Mouse (Mus musculus) kidney, adult 10 weeks (tissue): Measurements from ENCODE around the gene Lmo2. TPM values are rescaled to one million over a fixed set of nuclear protein-coding genes. Genes with fewer than 3 reads are reported as not detected.

Experiments
- polyA plus RNA-seq: library from polyadenylated mRNA; stranded (reverse); fragments of 350-450 nt; fragmentation: Illumina TruSeq; extraction: RNeasy Lipid Tissue Mini Kit (QIAGEN cat#74804); gene quantifications from one replicate; pipeline ENCODE4 v1.2.3, GENCODE M21; 2014; ENCODE audit warnings: low read depth, low replicate concordance

The Lmo2 gene
- 26.7 TPM for polyA plus RNA-seq

DNA sequence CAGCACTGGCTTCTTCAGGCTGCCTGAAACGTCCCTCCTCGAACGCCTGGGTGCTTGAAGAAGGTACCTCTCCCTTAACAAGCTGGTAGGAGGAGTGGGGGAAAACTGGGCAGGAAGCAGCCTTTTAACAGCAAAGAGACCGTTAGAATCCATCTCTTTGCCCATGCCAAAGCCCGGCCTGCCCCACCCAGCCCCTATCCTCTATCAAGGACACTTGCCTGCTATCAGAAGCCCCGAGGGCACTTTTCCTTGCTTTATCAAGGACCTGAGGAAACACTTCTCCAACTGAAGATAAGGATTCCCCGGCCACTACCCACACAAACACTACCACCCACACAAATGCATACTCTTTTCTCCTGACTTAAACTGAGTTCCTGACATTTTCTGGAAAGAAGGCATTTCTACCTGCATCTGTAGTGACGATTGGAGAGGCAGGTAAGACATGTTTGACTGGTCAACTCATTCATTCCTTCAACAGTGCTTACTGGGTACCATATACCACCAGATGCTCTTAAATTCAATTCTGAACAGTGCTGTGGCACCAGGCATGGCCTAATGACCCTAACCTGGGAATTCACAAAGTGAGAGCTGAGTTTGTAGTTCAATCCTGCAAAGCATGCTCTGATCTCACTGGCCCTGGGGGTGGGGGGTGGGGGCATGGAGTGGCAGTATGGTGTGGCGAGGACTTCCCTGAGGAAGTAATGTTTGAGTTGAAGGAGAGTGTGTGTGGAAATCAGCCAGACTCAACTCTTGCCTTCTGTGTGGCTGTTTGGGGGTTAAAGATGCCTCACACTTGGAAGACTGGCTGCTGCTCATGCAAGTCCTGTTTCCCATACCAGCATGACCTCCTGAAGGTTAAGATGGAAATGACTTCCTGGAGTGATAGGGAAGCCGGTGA lies at the start of gene Lmo2:
Gene Lmo2, plus strand, starts transcription at position 338 of the 898 bp plus-strand sequence.

DNA sequence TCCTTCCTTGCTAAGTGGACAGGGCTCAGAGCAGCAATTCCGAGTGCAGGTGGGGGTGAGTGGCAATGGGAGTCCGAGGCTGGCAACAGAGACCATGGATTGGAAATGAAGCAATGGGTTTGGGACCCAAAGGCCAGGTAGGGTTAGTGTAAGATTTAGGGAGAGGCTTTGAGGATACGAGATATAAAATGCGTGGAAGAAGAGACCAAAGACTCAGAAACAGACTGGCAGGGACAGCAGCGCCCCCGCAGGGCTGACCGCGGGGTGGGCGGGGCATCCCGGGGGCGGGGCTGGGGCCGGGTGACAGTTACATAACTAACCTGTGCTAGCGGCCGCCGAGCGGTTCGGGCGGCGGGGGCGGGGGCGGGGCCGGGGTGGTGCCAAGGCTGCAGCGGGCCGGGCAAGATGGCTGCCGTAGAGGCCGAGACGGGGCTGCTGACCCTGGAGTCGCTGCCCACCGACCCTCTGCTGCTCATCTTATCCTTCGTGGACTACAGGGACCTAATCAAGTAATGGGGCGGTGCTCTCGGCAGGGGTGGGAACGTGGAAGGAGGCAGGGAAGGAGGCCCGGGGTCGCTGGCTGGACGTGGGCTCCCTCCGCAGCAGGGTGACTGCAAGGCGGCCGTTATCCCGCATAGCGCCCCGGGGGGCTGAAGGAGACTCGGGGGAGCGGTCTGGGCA lies 69.8 kb downstream of the Lmo2 start, which contains the start of gene Fbxo3:
Gene Fbxo3, plus strand, starts transcription at position 264 of the 681 bp plus-strand sequence.

DNA sequence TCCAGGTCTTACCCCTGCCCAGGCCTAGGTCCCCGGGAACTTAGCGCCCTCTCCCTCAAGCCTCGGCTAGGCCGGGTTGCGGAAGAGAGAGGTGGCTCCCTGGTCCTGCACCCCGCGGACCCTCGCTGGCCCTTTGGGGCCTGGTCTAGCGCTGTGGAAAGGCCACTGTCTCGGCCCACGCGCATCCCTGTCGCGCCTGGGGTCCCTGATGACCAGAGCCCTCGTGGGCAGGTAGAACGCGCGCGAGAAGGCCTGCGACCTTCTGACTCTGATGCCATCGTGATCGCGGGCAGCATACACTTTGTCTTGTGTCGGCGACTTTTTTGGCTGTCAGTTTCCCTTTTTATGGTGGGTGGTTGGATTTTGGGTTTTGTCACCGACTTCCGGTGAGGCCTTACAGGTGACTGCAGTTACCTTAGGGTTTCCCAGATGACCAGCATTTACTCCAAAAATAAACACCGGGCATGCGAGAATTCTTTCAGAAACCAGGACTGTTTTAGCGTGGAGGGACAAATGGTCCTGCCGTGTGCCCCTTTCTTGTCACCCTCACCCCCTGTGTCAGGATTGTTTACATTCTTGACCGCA lies 70.4 kb downstream of the Lmo2 start, which contains the start of gene 4931422A03Rik:
Gene 4931422A03Rik, minus strand, starts transcription at position 223 of the 585 bp plus-strand sequence.

Other genes starting within 250 kb of the Lmo2 start
- 18.5 TPM for gene Nat10, start 196.7 kb upstream of the Lmo2 start, polyA plus RNA-seq
- 477 TPM for gene Caprin1, start 160.3 kb upstream of the Lmo2 start, polyA plus RNA-seq
- 99.8 TPM for gene Fbxo3, start 69.7 kb downstream of the Lmo2 start, polyA plus RNA-seq
- gene 4931422A03Rik, start 70.4 kb downstream of the Lmo2 start, polyA plus RNA-seq: not detected
- not detected for gene Gm10912, start 107.8 kb downstream of the Lmo2 start, polyA plus RNA-seq
- gene Gm10799, start 110.6 kb downstream of the Lmo2 start, polyA plus RNA-seq: not detected
- gene Cd59b, start 111.9 kb downstream of the Lmo2 start, polyA plus RNA-seq: 18.0 TPM
- 153 TPM for gene Cd59a, start 137.8 kb downstream of the Lmo2 start, polyA plus RNA-seq
- not detected for gene A930018P22Rik, start 164.8 kb downstream of the Lmo2 start, polyA plus RNA-seq